Comparison of ENCODE assay signal across 13 mouse cellular contexts in genomic region chr2:75034708-75035107, GRCm38 (mm10).
"Had no signal": no experiment of that assay in that cellular context is flagged by ENCODE, and none has a peak within 500 bp of the region (broad histone marks: within the 10 kb centered on the region; RNA-seq: fewer than 3 reads in every experiment).

No protein-coding gene starts in this region.

- H3K4me2 ChIP-seq: liver, embryonic 11.5 days; liver, embryonic 15.5 days; midbrain, embryonic 15.5 days; stomach, embryonic 15.5 days had no signal

- DNase-seq: kidney, adult 8-10 months; kidney, postnatal 36 days; lung, adult 2 months; right cerebral cortex, postnatal 14 days; thymus, adult 2 months; thymus, postnatal 25 days had no signal

- H3K27me3 ChIP-seq: liver, embryonic 15.5 days; midbrain, embryonic 15.5 days; stomach, embryonic 15.5 days had no signal

- H3K9ac ChIP-seq: liver, embryonic 15.5 days; midbrain, embryonic 15.5 days; stomach, embryonic 15.5 days had no signal

- H3K4me1 ChIP-seq: liver, embryonic 15.5 days; midbrain, embryonic 15.5 days; stomach, embryonic 15.5 days had no signal

- H3K27ac ChIP-seq: layer of hippocampus, adult 2 months; liver, embryonic 15.5 days; midbrain, embryonic 15.5 days; stomach, embryonic 15.5 days had no signal

- ATAC-seq: inflammation-experienced regulatory T-cells, adult 6 months; intestine, postnatal 0 days; midbrain, embryonic 15.5 days had no signal

- H3K36me3 ChIP-seq: liver, embryonic 15.5 days; midbrain, embryonic 15.5 days; stomach, embryonic 15.5 days had no signal

- H3K4me3 ChIP-seq: layer of hippocampus, adult 2 months; liver, embryonic 15.5 days; midbrain, embryonic 15.5 days; stomach, embryonic 15.5 days had no signal

- H3K9me3 ChIP-seq: liver, embryonic 15.5 days; midbrain, embryonic 15.5 days; stomach, embryonic 15.5 days had no signal
